Mouse (Mus musculus): Measurements from ENCODE around the gene 4930402F06Rik. TPM values are rescaled to one million over a fixed set of nuclear protein-coding genes. Genes with fewer than 3 reads are reported as not detected.

4930402F06Rik gene
- polyA plus RNA-seq, 1 experiment from 2014 or later, result not detected

DNA sequence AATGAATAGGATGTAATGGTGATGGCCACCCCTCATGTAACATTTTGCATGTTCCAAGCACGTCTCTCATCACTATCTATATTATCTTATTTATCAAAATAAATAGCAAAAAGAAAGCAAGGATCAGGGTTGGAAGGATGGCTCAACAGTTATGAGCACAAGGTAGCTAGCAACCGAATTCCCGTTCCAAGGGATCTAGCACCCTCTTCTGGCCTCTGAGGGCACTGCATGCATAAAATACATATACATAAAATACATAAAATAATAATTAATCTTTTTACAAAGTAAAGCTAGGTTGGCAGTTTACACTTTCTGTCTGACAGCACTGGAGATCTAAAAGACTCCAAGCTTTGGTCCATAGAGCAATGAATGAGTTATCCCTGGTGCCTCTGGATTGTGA lies 24.0 kb downstream of the 4930402F06Rik start:
- WGBS, result 18% methylated on average over 3 of the region's 3 CpGs

DNA sequence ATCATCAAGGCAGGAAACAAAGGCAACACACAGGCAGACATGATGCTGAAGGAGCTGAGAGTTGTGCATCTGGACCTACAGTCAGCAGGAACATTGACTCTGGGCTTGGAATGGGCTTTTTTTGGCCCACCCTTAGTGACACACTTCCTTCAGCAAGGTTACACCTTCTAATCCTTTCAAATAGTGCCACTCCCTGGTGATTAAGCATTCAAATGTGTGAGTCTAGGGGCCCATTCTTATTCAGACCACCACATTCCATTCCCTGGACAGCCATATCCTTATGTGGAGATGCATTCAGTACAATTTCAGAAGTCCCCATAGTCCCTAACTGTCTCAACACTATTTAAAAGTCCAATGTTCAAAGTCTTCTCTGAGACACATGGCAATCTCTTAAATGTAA lies 26.3 kb downstream of the 4930402F06Rik start:
- Histone ChIP-seq H3K9me3 (replicated peaks) (no peaks in the 10 kb centered on the region), H3K4me3 (no peak overlapping the region), H3K27me3 (ENCODE audit: low read depth, poor library complexity, severe bottlenecking) (no peaks in the 10 kb centered on the region), H3K4me1 (no peaks in the 10 kb centered on the region), H3K36me3 (no peaks in the 10 kb centered on the region), H3K27ac (no peak overlapping the region)
- DNase-seq (ENCODE audit: low spot score), result no peak

More for the DNA sequence above, 24.0 kb downstream of the 4930402F06Rik start:
- no peaks in the 10 kb centered on the region for H3K27me3 ChIP-seq (ENCODE audit: low read depth, poor library complexity, severe bottlenecking)
- H3K4me1 ChIP-seq, result no peaks in the 10 kb centered on the region
- no peak overlapping the region for H3K4me3 ChIP-seq
- H3K27ac ChIP-seq, result no peak overlapping the region
- DNase-seq (ENCODE audit: low spot score), result peak; percentile 47
- no peaks in the 10 kb centered on the region for H3K36me3 ChIP-seq
- H3K9me3 ChIP-seq (replicated peaks), result no peaks in the 10 kb centered on the region

DNA sequence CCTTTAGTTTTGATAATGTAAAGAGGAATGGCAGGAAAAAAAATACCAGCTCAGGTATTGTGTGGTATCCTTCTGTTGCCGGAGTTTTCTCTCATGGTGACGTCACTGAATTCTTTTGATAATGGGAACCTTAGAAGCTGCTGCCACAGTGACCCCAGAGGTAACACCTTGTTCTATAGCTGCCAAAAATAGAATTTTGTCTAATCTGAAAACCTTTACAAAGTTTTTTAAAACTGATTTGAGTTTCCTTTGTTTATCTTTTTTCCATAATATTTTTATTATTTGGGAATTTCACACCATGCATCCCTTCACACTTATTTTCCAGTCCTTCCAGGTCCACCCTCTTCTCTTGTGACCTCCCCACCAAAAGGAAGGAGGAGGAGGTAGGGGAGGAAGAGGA lies 29.3 kb downstream of the 4930402F06Rik start, which contains the start of gene 4930568D16Rik:
TSS of gene 4930568D16Rik (minus strand) at position 101 of the 400 bp plus-strand sequence.
- Histone ChIP-seq H3K4me3 (no peak within 1 kb of the TSS), H3K36me3 (no peaks in the 10 kb centered on the region), H3K9me3 (replicated peaks) (no peaks in the 10 kb centered on the region), H3K27ac (no peak within 1 kb of the TSS), H3K4me1 (no peaks in the 10 kb centered on the region), H3K27me3 (ENCODE audit: low read depth, poor library complexity, severe bottlenecking) (no peaks in the 10 kb centered on the region)
- WGBS, result 82% methylated on average over 2 of the region's 2 CpGs
- DNase-seq (ENCODE audit: low spot score), result no peak

DNA sequence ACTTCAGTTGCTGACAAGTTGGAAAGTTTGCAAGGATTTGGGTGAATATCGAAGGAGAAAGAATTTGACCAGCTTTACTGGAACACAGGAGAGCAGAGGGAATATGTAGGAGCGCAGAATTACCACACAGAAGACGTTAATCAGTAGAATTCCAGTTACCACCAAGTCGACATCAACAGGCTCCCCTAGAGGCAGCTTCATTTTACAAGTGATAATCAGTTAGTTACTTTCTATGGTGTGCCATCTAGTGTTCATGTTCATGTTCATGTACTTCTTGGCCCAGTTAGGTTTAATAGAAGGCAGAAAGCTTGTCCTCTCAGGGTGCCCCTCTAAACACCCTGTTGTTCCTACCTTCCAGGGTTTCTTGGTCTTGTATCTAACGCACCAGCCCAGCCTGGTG lies 47.8 kb downstream of the 4930402F06Rik start:
- H3K9me3 ChIP-seq (replicated peaks), result no peaks in the 10 kb centered on the region
- no peaks in the 10 kb centered on the region for H3K27me3 ChIP-seq (ENCODE audit: low read depth, poor library complexity, severe bottlenecking)
- no peaks in the 10 kb centered on the region for H3K4me1 ChIP-seq
- no peak for DNase-seq (ENCODE audit: low spot score)
- no peak overlapping the region for H3K4me3 ChIP-seq
- 69% methylated on average over 5 of the region's 5 CpGs for WGBS
- no peak overlapping the region for H3K27ac ChIP-seq
- no peaks in the 10 kb centered on the region for H3K36me3 ChIP-seq

DNA sequence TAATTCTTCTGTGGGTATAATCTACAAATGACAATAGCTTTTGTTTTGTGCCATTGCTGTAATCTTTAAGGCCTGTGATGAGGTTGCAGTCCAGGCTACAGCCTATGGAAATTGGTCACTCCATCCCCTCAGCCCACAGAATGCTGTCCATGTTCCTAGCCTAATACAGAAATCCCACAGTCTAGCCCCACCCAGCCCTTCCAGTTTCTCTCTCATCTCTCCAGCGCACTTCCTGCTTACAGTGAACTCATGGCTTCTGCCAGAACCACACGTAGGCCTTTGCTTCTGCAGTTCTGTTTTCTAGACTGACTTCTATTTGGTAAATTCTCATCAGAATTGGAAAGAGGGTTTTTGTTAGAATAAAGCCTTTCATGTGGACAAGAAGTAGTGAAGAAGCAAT lies 51.0 kb downstream of the 4930402F06Rik start:
- no peaks in the 10 kb centered on the region for H3K4me1 ChIP-seq
- H3K27me3 ChIP-seq (ENCODE audit: low read depth, poor library complexity, severe bottlenecking), result no peaks in the 10 kb centered on the region
- DNase-seq (ENCODE audit: low spot score), result no peak
- H3K36me3 ChIP-seq, result no peaks in the 10 kb centered on the region
- no peaks in the 10 kb centered on the region for H3K9me3 ChIP-seq (replicated peaks)
- 75% methylated on average over 2 of the region's 2 CpGs for WGBS
- H3K4me3 ChIP-seq, result no peak overlapping the region
- no peak overlapping the region for H3K27ac ChIP-seq

DNA sequence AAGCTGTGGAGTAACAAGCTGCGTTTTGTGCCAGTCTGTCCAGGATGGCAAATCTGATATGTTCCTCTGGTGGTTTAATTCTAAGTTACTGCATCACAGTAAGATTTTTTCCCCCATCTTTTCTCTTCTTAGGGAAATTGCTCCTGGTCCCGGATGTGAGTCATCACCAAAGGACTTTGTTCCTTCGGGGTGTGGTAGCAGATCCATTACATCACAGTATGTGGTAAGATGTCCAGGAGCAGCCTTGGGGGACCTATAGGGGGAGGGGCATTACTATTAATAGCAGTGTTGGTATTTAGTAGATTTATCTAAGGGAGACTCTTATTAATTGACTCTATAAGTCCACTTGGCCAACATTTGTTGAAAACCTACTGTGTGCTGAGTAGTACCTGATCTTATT lies 54.4 kb downstream of the 4930402F06Rik start:
- H3K36me3 ChIP-seq, result no peaks in the 10 kb centered on the region
- no peak for DNase-seq (ENCODE audit: low spot score)
- H3K4me3 ChIP-seq, result no peak overlapping the region
- no peaks in the 10 kb centered on the region for H3K27me3 ChIP-seq (ENCODE audit: low read depth, poor library complexity, severe bottlenecking)
- 90% methylated on average over 3 of the region's 3 CpGs for WGBS
- H3K27ac ChIP-seq, result no peak overlapping the region
- H3K4me1 ChIP-seq, result peaks cover 9% of the 10 kb centered on the region
- no peaks in the 10 kb centered on the region for H3K9me3 ChIP-seq (replicated peaks)

DNA sequence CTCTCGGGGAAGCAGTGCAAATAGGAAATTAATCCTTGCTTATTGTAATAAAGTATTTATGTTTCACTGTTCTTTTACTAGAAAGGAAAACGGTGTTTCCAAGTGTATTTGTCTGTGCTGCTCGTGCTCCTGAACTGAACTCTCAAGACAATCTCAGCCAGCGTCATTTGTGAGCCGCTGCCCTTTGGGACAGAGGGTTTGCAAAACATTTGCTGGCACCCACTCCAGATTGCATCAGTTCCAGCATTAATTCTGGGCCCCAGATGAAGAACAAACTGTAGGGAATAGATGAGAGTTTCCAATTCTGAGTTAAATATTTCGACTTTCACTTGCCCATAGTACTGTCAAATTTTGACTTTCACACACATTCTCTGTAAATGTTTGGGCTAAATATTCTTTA lies 58.3 kb downstream of the 4930402F06Rik start:
- no peaks in the 10 kb centered on the region for H3K9me3 ChIP-seq (replicated peaks)
- H3K4me3 ChIP-seq, result no peak overlapping the region
- H3K27ac ChIP-seq, result no peak overlapping the region
- H3K27me3 ChIP-seq (ENCODE audit: low read depth, poor library complexity, severe bottlenecking), result peaks cover 21% of the 10 kb centered on the region
- H3K36me3 ChIP-seq, result no peaks in the 10 kb centered on the region
- WGBS, result 89% methylated on average over 6 of the region's 6 CpGs
- no peak for DNase-seq (ENCODE audit: low spot score)
- H3K4me1 ChIP-seq, result peaks cover 30% of the 10 kb centered on the region

DNA sequence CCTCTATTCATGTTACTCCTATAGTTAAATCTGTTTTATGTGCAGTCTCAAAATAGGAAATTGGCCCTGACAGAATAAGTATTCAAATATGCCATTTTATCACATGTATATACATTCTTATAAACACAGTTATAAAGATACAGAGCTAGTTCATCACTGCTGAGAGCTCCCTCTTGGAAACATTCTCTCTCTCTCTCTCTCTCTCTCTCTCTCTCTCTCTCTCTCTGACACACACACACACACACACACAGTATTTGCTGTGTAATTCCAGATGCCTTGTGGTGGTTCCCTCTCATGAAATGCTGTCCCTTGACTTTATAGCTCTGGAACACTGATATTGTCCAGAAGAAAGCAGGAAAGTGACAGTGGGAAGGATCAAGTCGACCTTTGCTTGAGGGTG lies 58.9 kb downstream of the 4930402F06Rik start:
- Histone ChIP-seq H3K36me3 (no peaks in the 10 kb centered on the region), H3K27me3 (ENCODE audit: low read depth, poor library complexity, severe bottlenecking) (peaks cover 21% of the 10 kb centered on the region), H3K9me3 (replicated peaks) (no peaks in the 10 kb centered on the region), H3K4me1 (peaks cover 30% of the 10 kb centered on the region), H3K4me3 (no peak overlapping the region), H3K27ac (no peak overlapping the region)
- WGBS, result 70% methylated on average over 1 of the region's 1 CpGs
- no peak for DNase-seq (ENCODE audit: low spot score)

DNA sequence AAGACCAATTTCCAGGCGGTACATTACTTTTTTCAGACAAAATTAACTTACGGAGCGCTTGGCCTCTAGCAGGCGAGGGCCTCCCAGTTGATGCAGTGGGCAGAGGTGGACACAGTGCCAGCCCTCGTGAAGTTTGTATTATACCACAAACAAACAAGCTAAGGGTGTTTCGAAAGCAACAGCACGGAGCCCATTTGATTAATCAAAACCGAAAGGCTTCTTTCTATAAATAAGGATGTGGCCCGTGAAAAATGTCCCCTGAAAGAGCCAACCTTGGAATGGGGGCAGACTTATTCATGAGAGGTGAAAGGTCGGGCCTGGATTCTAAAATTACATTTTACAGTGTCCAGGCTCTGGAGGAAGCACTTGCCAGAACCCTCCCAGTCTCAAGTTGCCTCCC lies 59.6 kb downstream of the 4930402F06Rik start:
- H3K36me3 ChIP-seq, result no peaks in the 10 kb centered on the region
- peak overlapping the region; percentile 72 for H3K4me3 ChIP-seq
- no peak for DNase-seq (ENCODE audit: low spot score)
- no peaks in the 10 kb centered on the region for H3K9me3 ChIP-seq (replicated peaks)
- H3K27ac ChIP-seq, result peak overlapping the region; percentile 81
- peaks cover 21% of the 10 kb centered on the region for H3K27me3 ChIP-seq (ENCODE audit: low read depth, poor library complexity, severe bottlenecking)
- WGBS, result 57% methylated on average over 10 of the region's 10 CpGs
- H3K4me1 ChIP-seq, result peaks cover 30% of the 10 kb centered on the region

DNA sequence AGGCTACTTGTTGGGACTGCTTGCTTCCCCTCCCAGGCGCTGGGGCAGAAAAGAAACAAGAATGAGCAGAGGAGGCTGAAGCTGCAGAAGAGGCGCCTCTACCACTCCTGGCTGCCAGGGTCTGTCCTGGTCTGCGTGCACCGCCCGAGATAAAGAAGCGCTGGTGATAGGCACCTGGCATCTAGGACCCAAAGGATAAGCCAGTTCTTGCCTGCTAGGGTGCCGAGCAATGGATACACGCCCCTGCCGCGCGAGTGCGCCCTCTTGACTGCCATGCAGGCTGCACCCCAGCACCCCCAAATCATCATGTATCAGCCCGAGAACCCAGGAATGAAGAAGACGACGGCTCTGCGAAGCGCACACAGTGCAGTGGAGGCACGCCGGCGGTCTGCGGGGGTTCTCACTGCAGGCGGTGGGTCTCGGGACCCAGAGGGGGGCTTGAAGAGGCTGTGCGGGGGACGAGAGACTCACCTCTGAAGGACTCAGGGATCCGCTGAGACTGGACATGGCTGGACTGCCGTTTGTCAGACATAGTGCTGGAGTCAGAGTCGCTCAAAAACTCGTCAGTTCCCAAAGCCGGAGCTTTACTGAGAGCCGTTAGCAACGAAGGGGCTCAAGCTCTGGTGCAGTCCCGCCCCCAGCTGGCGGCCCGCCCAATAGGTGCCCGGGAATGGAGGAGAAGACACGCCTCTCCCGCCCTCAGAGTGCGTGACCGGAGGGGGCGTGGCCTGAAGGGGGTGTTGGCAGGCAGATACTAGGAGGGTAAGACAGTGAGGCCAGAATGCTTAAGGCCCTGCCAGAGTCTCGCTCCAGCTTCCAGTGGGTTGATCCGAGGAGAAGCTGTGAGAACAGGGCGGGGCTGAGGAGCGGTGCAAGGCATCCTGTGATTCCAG lies 60.3 kb downstream of the 4930402F06Rik start, which contains the start of gene Stom:
TSS of gene Stom (minus strand) at position 589 of the 893 bp plus-strand sequence.
- peak; percentile 99 for DNase-seq (ENCODE audit: low spot score)
- Histone ChIP-seq H3K9me3 (replicated peaks) (no peaks in the 10 kb centered on the region), H3K4me1 (peaks cover 30% of the 10 kb centered on the region), H3K27ac (peak within 1 kb of the TSS; percentile 81), H3K27me3 (ENCODE audit: low read depth, poor library complexity, severe bottlenecking) (peaks cover 21% of the 10 kb centered on the region), H3K36me3 (no peaks in the 10 kb centered on the region), H3K4me3 (peak within 1 kb of the TSS; percentile 72)
- under 1% methylated on average over 45 of the region's 45 CpGs for WGBS

DNA sequence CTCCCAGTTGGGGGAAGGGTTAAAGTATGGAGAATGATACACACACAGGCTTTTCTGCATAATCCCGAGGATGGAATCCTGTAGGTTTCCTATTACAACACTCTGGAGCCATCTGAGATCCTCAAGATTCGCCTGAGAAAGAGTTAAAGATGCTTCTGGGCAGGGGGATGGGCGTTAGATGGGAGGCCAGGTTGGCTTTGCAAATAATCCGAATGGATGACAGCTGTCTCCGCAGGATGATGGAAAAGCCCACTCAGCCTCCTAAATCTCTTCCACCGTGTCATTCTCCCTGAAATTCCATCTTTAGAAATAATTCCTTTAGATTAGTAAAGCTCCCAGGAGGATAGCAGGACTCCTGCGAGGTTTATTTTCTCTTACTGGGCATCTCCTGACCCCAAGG lies 61.4 kb downstream of the 4930402F06Rik start:
- 6% methylated on average over 7 of the region's 7 CpGs for WGBS

DNA sequence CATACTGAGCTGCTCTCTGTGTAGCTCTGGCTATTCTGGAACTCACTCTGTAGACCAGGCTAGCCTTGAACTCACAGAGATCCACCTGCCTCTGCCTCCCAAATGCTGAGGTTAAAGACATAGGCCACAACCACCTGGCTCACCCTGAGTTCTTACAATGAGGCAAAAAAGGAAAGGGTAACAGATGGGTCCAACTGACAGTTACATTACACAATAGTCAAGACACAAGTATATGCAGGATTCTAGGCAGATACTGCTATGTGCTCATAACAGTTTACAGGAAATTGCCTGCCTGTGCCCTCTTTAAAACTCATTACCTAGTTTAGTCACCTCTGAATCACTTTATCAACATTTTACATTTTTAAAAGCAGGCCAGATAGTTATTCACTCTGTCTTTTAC lies 63.3 kb downstream of the 4930402F06Rik start:
- H3K4me1 ChIP-seq, result peaks cover 29% of the 10 kb centered on the region
- peaks cover 21% of the 10 kb centered on the region for H3K27me3 ChIP-seq (ENCODE audit: low read depth, poor library complexity, severe bottlenecking)
- H3K27ac ChIP-seq, result no peak overlapping the region
- no peaks in the 10 kb centered on the region for H3K9me3 ChIP-seq (replicated peaks)
- H3K4me3 ChIP-seq, result no peak overlapping the region
- no peaks in the 10 kb centered on the region for H3K36me3 ChIP-seq
- no peak for DNase-seq (ENCODE audit: low spot score)

More for the DNA sequence above, 61.4 kb downstream of the 4930402F06Rik start:
- H3K4me3 ChIP-seq, result peak overlapping the region; percentile 72
- H3K9me3 ChIP-seq (replicated peaks), result no peaks in the 10 kb centered on the region
- no peaks in the 10 kb centered on the region for H3K36me3 ChIP-seq
- peaks cover 30% of the 10 kb centered on the region for H3K4me1 ChIP-seq
- peaks cover 21% of the 10 kb centered on the region for H3K27me3 ChIP-seq (ENCODE audit: low read depth, poor library complexity, severe bottlenecking)
- DNase-seq (ENCODE audit: low spot score), result no peak
- H3K27ac ChIP-seq, result no peak overlapping the region

DNA sequence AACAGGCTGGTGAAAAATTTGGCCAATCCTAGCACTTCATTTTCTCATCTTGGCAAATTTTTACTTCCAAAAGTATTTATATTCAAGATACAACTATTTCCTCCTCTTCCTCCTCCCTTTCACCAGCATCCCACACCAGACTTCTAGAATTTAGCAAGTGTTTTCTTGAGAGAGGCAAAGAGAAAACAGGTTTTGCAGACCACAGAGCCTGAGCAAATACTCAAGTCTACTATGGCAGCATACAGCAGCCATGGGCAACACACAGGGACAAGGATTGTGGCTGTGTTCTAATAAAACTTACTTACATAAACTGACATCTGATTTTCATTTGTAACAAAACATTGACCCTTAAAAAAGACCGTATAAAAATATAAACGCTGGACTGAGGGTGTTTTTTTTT lies 65.8 kb downstream of the 4930402F06Rik start:
- no peak overlapping the region for H3K4me3 ChIP-seq
- no peaks in the 10 kb centered on the region for H3K36me3 ChIP-seq
- H3K27me3 ChIP-seq (ENCODE audit: low read depth, poor library complexity, severe bottlenecking), result peaks cover 19% of the 10 kb centered on the region
- WGBS, result 76% methylated on average over 2 of the region's 2 CpGs
- peaks cover 10% of the 10 kb centered on the region for H3K4me1 ChIP-seq
- no peak overlapping the region for H3K27ac ChIP-seq
- no peaks in the 10 kb centered on the region for H3K9me3 ChIP-seq (replicated peaks)
- DNase-seq (ENCODE audit: low spot score), result no peak
